ENCODE assay signal across 12 mouse cellular contexts in the genomic region with DNA sequence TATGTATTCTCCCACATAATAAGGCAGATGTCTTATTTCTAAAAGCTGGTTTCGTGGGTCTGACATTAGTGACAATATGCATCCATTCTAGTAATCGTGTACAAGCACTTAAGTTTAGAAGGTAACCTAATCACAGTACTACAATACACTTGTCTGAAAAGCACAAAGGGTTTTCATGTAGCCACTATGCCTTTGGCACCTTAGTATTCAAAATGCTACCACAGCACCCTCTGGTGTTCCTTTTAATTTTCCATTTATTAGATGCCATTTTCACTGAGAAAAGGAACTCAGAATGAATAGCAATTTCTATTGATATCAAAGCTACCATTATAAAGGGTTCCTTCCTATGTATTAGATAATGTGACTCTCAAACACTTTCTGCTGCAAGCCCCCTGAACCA. TPM values are rescaled to one million over a fixed set of nuclear protein-coding genes. Genes with fewer than 3 reads are reported as not detected.
DNase-seq lines count a peak whose midpoint lies in the region; ATAC-seq and TF ChIP-seq lines count a peak whose summit lies in the region.
"Had no signal": no experiment of that assay in that cellular context is flagged by ENCODE, and none has a peak within 500 bp of the region (broad histone marks: within the 10 kb centered on the region; RNA-seq: fewer than 3 reads in every experiment).

No protein-coding gene starts in this region.

- DNase-seq in cerebellum, postnatal 10 days: peak; percentile 41 to 73
- DNase-seq in cerebellum, adult 11-12 months: no peak
- DNase-seq in left cerebral cortex, adult 2 months (ENCODE audit: extremely low spot score in 1 of 2, low spot score in 2 of 2): no peak
- no peak for DNase-seq in left cerebral cortex, postnatal 4 days
- DNase-seq in embryo, embryonic 9.5 days (ENCODE audit: extremely low spot score): peak; percentile 30
- peak; percentile 77 for DNase-seq in midbrain, postnatal 0 days (ENCODE audit: low spot score)
- no peak for DNase-seq in right cerebral cortex, postnatal 25 days
- no peak for DNase-seq in right cerebral cortex, postnatal 10 days (ENCODE audit: low spot score in 2 of 2)
- DNase-seq: cerebellum, adult 8-10 months; right cerebral cortex, adult 18-20 months had no signal

- intact Hi-C loops in left cerebral cortex, adult 2 months (cut with DNase I): loop anchor here (1.0 to 5.0 kb wide), 3 partner anchors 210 to 654 kb away; no protein-coding TSS in a partner anchor
- intact Hi-C loops in left cerebral cortex, postnatal 4 days (cut with DNase I): loop anchor here (5.0 to 10.0 kb wide), 2 partner anchors 235 to 657 kb away; no protein-coding TSS in a partner anchor

- H3K9me3 ChIP-seq in midbrain, postnatal 0 days (ENCODE audit: low read length): no peaks in the 10 kb centered on the region
- H3K9me3 ChIP-seq: limb, embryonic 13.5 days had no signal

- H3K27ac ChIP-seq in left cerebral cortex, adult 2 months: no peak overlapping the region
- H3K27ac ChIP-seq in midbrain, postnatal 0 days (ENCODE audit: low read depth, low read length): no peak overlapping the region
- H3K27ac ChIP-seq: limb, embryonic 13.5 days had no signal

- H3K4me1 ChIP-seq in midbrain, postnatal 0 days (ENCODE audit: insufficient read depth, low read length): no peaks in the 10 kb centered on the region
- H3K4me1 ChIP-seq: limb, embryonic 13.5 days had no signal

- no peak for ATAC-seq in midbrain, postnatal 0 days (ENCODE audit: low FRiP score)

- no peak overlapping the region for H3K4me3 ChIP-seq in left cerebral cortex, adult 2 months
- no peak overlapping the region for H3K4me3 ChIP-seq in midbrain, postnatal 0 days (ENCODE audit: low read depth, low read length)
- H3K4me3 ChIP-seq: limb, embryonic 13.5 days had no signal

- no peaks in the 10 kb centered on the region for H3K36me3 ChIP-seq in midbrain, postnatal 0 days (ENCODE audit: insufficient read depth, low read length)
- H3K36me3 ChIP-seq: limb, embryonic 13.5 days had no signal

- H3K9ac ChIP-seq in midbrain, postnatal 0 days (replicated peaks; ENCODE audit: low read length, poor library complexity, severe bottlenecking): no peak overlapping the region
- H3K9ac ChIP-seq: limb, embryonic 13.5 days had no signal

- 70% methylated on average over 2 of the region's 2 CpGs for WGBS in midbrain, postnatal 0 days

- no peak overlapping the region for H3K4me2 ChIP-seq in midbrain, postnatal 0 days (ENCODE audit: low read depth, low read length, poor library complexity, severe bottlenecking)
- H3K4me2 ChIP-seq: limb, embryonic 13.5 days had no signal

- peak; percentile 64 for TF ChIP-seq CTCF in left cerebral cortex, adult 2 months (IDR thresholded peaks at IDR 0.05)
- TF ChIP-seq CTCF in midbrain, postnatal 0 days (IDR thresholded peaks at IDR 0.05): peak; percentile 84

- no peaks in the 10 kb centered on the region for H3K27me3 ChIP-seq in midbrain, postnatal 0 days (ENCODE audit: insufficient read depth, low read length)
- H3K27me3 ChIP-seq: limb, embryonic 13.5 days had no signal

RNA-seq across cellular contexts. Expression of a gene that starts 11.1 kb away (rescaled TPM):
- 10 to 100 TPM; 54.9 to 58.3 TPM for total RNA-seq in left cerebral cortex, adult 2 months (2021)
- total RNA-seq in left cerebral cortex, postnatal 4 days (2021): 100 to 1,000 TPM; 120 to 122 TPM
- 93.2 and 96.8 TPM in 2 replicates for total RNA-seq in midbrain, postnatal 0 days (2014; rRNA removed)
- 163 and 176 TPM in 2 replicates for polyA plus RNA-seq in midbrain, postnatal 0 days (2015; fragmentation: Nextera tagmentation; extraction: Ambion mirVana)

RNA-seq across cellular contexts. Expression of a gene that starts 16.6 kb away (rescaled TPM):
- not detected for total RNA-seq in left cerebral cortex, adult 2 months (2021)
- not detected for total RNA-seq in left cerebral cortex, postnatal 4 days (2021)
- not detected in 2 replicates for total RNA-seq in midbrain, postnatal 0 days (2014; rRNA removed)
- polyA plus RNA-seq in midbrain, postnatal 0 days (2015; fragmentation: Nextera tagmentation; extraction: Ambion mirVana): not detected in 2 replicates
- polyA plus RNA-seq: heart, embryonic 14.5 days; limb, embryonic 13.5 days had no signal

RNA-seq across cellular contexts. Expression of a gene that starts 57.5 kb away (rescaled TPM):
- total RNA-seq in left cerebral cortex, adult 2 months (2021): 10 to 100 TPM; 40.7 to 44.3 TPM
- total RNA-seq in left cerebral cortex, postnatal 4 days (2021): 10 to 100 TPM; 62.7 to 64.6 TPM
- 50.7 and 60.4 TPM in 2 replicates for total RNA-seq in midbrain, postnatal 0 days (2014; rRNA removed)
- polyA plus RNA-seq in midbrain, postnatal 0 days (2015; fragmentation: Nextera tagmentation; extraction: Ambion mirVana): 49.8 and 51.0 TPM in 2 replicates

Comparison
In these comparisons a context has a peak if more than half of its experiments do, and no peak if none do; other contexts are left out.
1. DNase-seq: peak in cerebellum, postnatal 10 days (2 of 2), embryo, embryonic 9.5 days (single experiment) and midbrain, postnatal 0 days (single experiment); none in cerebellum, adult 11-12 months (single experiment), left cerebral cortex, adult 2 months (0 of 2), left cerebral cortex, postnatal 4 days (single experiment), right cerebral cortex, postnatal 25 days (single experiment) and right cerebral cortex, postnatal 10 days (0 of 2).